Mouse (Mus musculus): Measurements from ENCODE around the gene Ccnt2. TPM values are rescaled to one million over a fixed set of nuclear protein-coding genes. Genes with fewer than 3 reads are reported as not detected.

Ccnt2 gene
- total RNA-seq (2014; rRNA removed; ENCODE audit: low replicate concordance), result 26.6 and 30.6 TPM in 2 replicates
- 37.4 and 42.4 TPM in 2 replicates for polyA plus RNA-seq (2015; fragmentation: Nextera tagmentation; extraction: Ambion mirVana)

GRCm38 (mm10) chr1:127773803-127774500 lies at the start of gene Ccnt2:
Ccnt2 (plus strand) TSS chr1:127774164.
- peak within 1 kb of the TSS; percentile 96 for H3K9ac ChIP-seq (replicated peaks; ENCODE audit: low read depth, low read length)
- WGBS, result under 1% methylated on average over 62 of the region's 63 CpGs
- peak; percentile 98 for ATAC-seq (ENCODE audit: insufficient read depth, low read depth)

GRCm38 (mm10) chr1:127729096-127729495 lies 44.9 kb upstream of the Ccnt2 start, which contains the start of gene Acmsd:
Acmsd (plus strand) TSS chr1:127729413.
- no peak within 1 kb of the TSS for H3K9ac ChIP-seq (replicated peaks; ENCODE audit: low read depth, low read length)
- H3K4me1 ChIP-seq (ENCODE audit: control insufficient read depth, insufficient read depth), result no peaks in the 10 kb centered on the region
- ATAC-seq (ENCODE audit: insufficient read depth, low read depth), result no peak
- WGBS, result 85% methylated on average over 4 of the region's 4 CpGs
- TF ChIP-seq CTCF (IDR thresholded peaks at IDR 0.05; ENCODE audit: low read depth) (no peak), EP300 (IDR thresholded peaks at IDR 0.05; ENCODE audit: low read depth) (no peak)
- no peaks in the 10 kb centered on the region for H3K36me3 ChIP-seq (replicated peaks; ENCODE audit: control insufficient read depth, insufficient read depth, low read length)
- no peak for DNase-seq (ENCODE audit: low spot score)
- no peak within 1 kb of the TSS for H3K4me2 ChIP-seq (ENCODE audit: low read depth, low read length)
- H3K4me3 ChIP-seq (ENCODE audit: low read depth, low read length), result no peak within 1 kb of the TSS
- no peak within 1 kb of the TSS for H3K27ac ChIP-seq (ENCODE audit: low read depth)
- H3K27me3 ChIP-seq (ENCODE audit: control insufficient read depth, insufficient read depth, low read length), result no peaks in the 10 kb centered on the region
- no peaks in the 10 kb centered on the region for H3K9me3 ChIP-seq (replicated peaks; ENCODE audit: control insufficient read depth, low read length)

More at GRCm38 (mm10) chr1:127773803-127774500, at the start of gene Ccnt2:
- H3K27me3 ChIP-seq (ENCODE audit: control insufficient read depth, insufficient read depth, low read length), result no peaks in the 10 kb centered on the region
- TF ChIP-seq EP300 (IDR thresholded peaks at IDR 0.05; ENCODE audit: low read depth) (no peak), CTCF (IDR thresholded peaks at IDR 0.05; ENCODE audit: low read depth) (peak; percentile 4; the same call in 1 of the 2 replicates)
- peak; percentile 100 for DNase-seq (ENCODE audit: low spot score)
- peak within 1 kb of the TSS; percentile 98 for H3K27ac ChIP-seq (ENCODE audit: low read depth)
- no peaks in the 10 kb centered on the region for H3K36me3 ChIP-seq (replicated peaks; ENCODE audit: control insufficient read depth, insufficient read depth, low read length)
- H3K4me2 ChIP-seq (ENCODE audit: low read depth, low read length), result peak within 1 kb of the TSS; percentile 81
- peak within 1 kb of the TSS; percentile 86 for H3K4me3 ChIP-seq (ENCODE audit: low read depth, low read length)
- H3K4me1 ChIP-seq (ENCODE audit: control insufficient read depth, insufficient read depth), result peaks cover 20% of the 10 kb centered on the region
- no peaks in the 10 kb centered on the region for H3K9me3 ChIP-seq (replicated peaks; ENCODE audit: control insufficient read depth, low read length)

GRCm38 (mm10) chr1:127731086-127731485 lies 42.9 kb upstream of the Ccnt2 start:
- no peak for ATAC-seq (ENCODE audit: insufficient read depth, low read depth)

DNA sequence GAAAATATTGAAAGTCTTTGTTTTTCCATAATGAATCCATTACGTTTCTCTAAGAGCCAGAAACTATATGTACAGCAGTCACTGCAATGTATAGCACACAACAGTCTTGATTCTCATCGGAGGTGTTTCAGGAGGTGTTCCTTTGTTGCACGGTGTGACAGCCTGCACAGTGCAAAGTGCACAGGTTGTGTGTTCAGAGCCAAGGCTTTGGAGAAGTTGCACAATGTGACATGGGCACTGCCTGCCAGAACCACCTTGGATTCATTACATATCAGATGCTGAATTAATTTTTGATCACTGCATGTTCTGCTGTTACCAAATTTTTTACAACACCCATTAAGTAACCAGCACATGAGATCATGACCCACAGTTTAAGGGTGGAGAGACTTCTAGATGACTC lies 41.5 kb upstream of the Ccnt2 start:
- Histone ChIP-seq H3K4me2 (ENCODE audit: low read depth, low read length) (no peak overlapping the region), H3K9ac (replicated peaks; ENCODE audit: low read depth, low read length) (no peak overlapping the region), H3K4me3 (ENCODE audit: low read depth, low read length) (no peak overlapping the region), H3K9me3 (replicated peaks; ENCODE audit: control insufficient read depth, low read length) (no peaks in the 10 kb centered on the region), H3K36me3 (replicated peaks; ENCODE audit: control insufficient read depth, insufficient read depth, low read length) (no peaks in the 10 kb centered on the region), H3K27ac (ENCODE audit: low read depth) (no peak overlapping the region), H3K4me1 (ENCODE audit: control insufficient read depth, insufficient read depth) (no peaks in the 10 kb centered on the region), H3K27me3 (ENCODE audit: control insufficient read depth, insufficient read depth, low read length) (no peaks in the 10 kb centered on the region)
- ATAC-seq (ENCODE audit: insufficient read depth, low read depth) (no peak), DNase-seq (ENCODE audit: low spot score) (no peak)
- TF ChIP-seq CTCF (IDR thresholded peaks at IDR 0.05; ENCODE audit: low read depth) (no peak), EP300 (IDR thresholded peaks at IDR 0.05; ENCODE audit: low read depth) (no peak)
- 85% methylated on average over 3 of the region's 3 CpGs for WGBS

More at GRCm38 (mm10) chr1:127731086-127731485, 42.9 kb upstream of the Ccnt2 start:
- Histone ChIP-seq H3K4me3 (ENCODE audit: low read depth, low read length) (no peak overlapping the region), H3K27me3 (ENCODE audit: control insufficient read depth, insufficient read depth, low read length) (no peaks in the 10 kb centered on the region), H3K36me3 (replicated peaks; ENCODE audit: control insufficient read depth, insufficient read depth, low read length) (no peaks in the 10 kb centered on the region), H3K4me2 (ENCODE audit: low read depth, low read length) (no peak overlapping the region), H3K27ac (ENCODE audit: low read depth) (no peak overlapping the region), H3K4me1 (ENCODE audit: control insufficient read depth, insufficient read depth) (no peaks in the 10 kb centered on the region), H3K9ac (replicated peaks; ENCODE audit: low read depth, low read length) (no peak overlapping the region), H3K9me3 (replicated peaks; ENCODE audit: control insufficient read depth, low read length) (no peaks in the 10 kb centered on the region)
- DNase-seq (ENCODE audit: low spot score), result no peak
- WGBS, result 60% methylated on average over 3 of the region's 3 CpGs
- TF ChIP-seq EP300 (IDR thresholded peaks at IDR 0.05; ENCODE audit: low read depth) (no peak), CTCF (IDR thresholded peaks at IDR 0.05; ENCODE audit: low read depth) (no peak)

- no peaks in the 10 kb centered on the region for H3K9me3 ChIP-seq (replicated peaks; ENCODE audit: control insufficient read depth, low read length)
- H3K36me3 ChIP-seq (replicated peaks; ENCODE audit: control insufficient read depth, insufficient read depth, low read length), result no peaks in the 10 kb centered on the region
- H3K4me3 ChIP-seq (ENCODE audit: low read depth, low read length), result no peak overlapping the region
- no peak overlapping the region for H3K9ac ChIP-seq (replicated peaks; ENCODE audit: low read depth, low read length)
- no peak for DNase-seq (ENCODE audit: low spot score)
- H3K27ac ChIP-seq (ENCODE audit: low read depth), result no peak overlapping the region
- no peak overlapping the region for H3K4me2 ChIP-seq (ENCODE audit: low read depth, low read length)
- 68% methylated on average over 3 of the region's 3 CpGs for WGBS
- H3K27me3 ChIP-seq (ENCODE audit: control insufficient read depth, insufficient read depth, low read length), result no peaks in the 10 kb centered on the region
- TF ChIP-seq CTCF (IDR thresholded peaks at IDR 0.05; ENCODE audit: low read depth), result no peak
- no peak for TF ChIP-seq EP300 (IDR thresholded peaks at IDR 0.05; ENCODE audit: low read depth)
- no peaks in the 10 kb centered on the region for H3K4me1 ChIP-seq (ENCODE audit: control insufficient read depth, insufficient read depth)
- no peak for ATAC-seq (ENCODE audit: insufficient read depth, low read depth)
Observed at GRCm38 (mm10) chr1:127732841-127733240, 41.1 kb upstream of the Ccnt2 start.
